Mouse (Mus musculus): ENCODE measurements around the gene Mtx2.

The Mtx2 gene

DNA sequence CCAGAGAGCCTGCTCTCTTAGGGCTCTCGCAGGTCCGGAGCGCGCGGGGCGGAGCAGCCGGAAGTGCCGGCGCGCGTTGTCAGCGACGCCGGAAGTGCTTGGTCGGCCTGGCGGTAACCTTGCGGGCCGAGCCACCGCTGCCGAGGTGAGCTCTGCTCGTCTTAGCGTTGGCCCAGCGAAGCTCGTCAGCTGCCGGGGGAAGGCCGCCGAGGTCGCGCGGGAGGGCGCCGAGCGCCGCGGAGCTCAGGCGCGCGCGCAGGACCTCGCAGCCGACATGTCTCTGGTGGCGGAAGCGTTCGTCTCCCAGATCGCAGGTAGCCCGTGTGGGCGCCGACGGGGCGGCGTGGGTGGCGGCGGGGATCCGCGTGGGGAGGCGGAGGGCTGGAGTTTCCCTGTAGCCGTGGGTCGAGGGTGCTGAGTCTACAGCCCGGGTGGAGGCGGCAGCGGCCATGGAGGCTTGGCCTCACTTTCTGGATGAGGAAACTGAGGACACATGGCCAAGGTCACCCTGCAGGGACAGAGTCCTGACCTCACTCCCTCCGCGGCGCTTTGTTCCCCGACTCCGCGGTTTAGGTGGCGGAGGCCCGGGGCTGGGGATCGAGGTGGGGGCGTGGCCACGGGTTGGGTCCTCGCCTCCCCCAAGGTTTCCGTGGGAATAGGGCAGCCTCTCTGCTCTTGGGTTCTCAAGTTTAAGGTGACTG, at the start of gene Mtx2:
Mtx2 (plus strand) TSS at position 74 of the 701 bp plus-strand sequence.
- CTCF ChIA-PET, result interaction anchor here in 2 of 4 experiments (0.5 to 1.4 kb wide), 2 partner anchors 110 to 325 kb away, joined by 3 read pairs; no protein-coding TSS in a partner anchor

DNA sequence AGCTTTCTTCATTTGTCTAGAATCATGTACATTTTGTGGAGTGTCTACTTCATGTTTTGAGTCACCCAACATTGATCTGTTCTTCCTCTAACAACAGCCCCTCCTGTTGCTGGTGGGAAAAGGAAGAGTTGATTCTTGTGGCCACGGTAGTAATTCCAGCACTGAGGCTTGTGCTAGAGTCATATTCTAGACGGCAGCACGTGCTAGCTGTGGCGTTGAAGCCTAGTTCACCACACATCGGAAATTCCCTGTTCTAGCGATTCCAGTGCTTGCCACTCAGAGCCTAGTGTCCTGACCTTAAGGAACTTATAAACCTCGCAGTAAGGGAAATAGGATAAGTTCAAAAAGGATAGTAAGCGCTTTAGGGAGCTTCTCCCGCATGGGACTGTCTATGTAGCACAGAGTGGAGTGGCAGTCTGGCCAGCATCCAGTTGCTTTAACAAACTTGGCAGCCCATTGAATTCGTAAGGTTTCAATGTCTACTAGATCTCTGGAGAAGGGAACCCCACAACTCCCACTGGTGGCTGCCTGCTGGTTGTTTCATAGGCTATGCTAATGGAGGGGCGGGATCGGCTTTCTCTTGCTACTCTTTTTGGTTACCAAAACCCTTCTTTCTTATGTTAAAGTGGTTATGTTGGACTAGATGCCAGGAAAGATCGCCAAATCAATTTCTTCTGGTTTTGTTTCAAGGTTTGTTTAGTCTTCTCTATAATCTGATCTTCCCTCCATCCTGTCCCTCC, 47.9 kb upstream of the Mtx2 start:
- CTCF ChIA-PET, result no interaction called here
- POLR2A ChIA-PET, result interaction anchor here in 1 of 4 experiments (1.0 kb wide), 1 partner anchor 14 kb away, joined by 3 read pairs; no protein-coding TSS in a partner anchor

More for the DNA sequence above, at the start of gene Mtx2:
- POLR2A ChIA-PET, result interaction anchor here in 2 of 4 experiments (0.6 to 1.7 kb wide), 7 partner anchors 9 to 72 kb away, joined by 3 to 7 read pairs (median 3); no protein-coding TSS in a partner anchor

DNA sequence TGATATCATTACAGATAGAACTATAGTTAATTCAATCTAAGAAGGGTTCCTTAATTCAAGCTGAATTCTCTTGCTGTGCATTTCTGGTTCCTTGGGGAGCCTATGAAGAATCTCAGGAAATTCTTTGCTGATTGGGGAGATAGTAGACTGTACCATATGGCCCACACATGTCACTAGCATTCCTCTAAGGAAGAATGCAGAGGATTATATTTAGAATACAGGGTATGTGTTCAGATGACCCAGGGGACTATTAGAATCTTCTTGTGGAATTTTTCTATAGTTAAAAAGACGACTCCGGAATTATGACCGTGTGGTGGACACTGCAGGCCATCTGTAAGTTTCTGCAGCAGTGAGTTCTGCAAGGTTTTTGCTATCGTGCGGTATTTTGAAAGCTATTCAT, 44.2 kb upstream of the Mtx2 start:
- POLR2A ChIA-PET, result no interaction called here
- CTCF ChIA-PET, result no interaction called here

DNA sequence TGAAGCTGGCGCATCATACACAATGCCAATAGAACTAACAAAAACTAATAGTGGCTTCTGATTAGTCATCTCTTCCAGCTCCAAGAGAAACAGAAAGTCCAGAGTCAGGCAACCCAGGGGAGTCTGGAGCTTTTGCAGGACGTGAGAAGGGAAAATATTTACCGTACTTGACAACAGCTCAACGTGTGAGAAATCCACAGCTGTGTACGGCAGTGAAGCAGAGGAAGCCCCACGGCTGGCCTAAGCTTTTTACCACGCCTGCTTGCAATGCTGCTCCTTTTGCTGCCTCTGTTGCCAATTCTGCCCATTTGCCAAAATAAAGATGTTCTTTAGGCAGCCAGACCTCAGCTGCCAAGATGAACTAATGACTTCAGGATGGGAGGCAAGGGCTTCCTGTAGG, 30.1 kb upstream of the Mtx2 start:
- ChIA-PET CTCF (interaction anchor here in 1 of 4 experiments (0.5 kb wide), 1 partner anchor 355 kb away, joined by 3 read pairs; no protein-coding TSS in a partner anchor), POLR2A (interaction anchor here in 1 of 4 experiments (0.7 kb wide), 1 partner anchor 150 kb away, joined by 3 read pairs; no protein-coding TSS in a partner anchor)

DNA sequence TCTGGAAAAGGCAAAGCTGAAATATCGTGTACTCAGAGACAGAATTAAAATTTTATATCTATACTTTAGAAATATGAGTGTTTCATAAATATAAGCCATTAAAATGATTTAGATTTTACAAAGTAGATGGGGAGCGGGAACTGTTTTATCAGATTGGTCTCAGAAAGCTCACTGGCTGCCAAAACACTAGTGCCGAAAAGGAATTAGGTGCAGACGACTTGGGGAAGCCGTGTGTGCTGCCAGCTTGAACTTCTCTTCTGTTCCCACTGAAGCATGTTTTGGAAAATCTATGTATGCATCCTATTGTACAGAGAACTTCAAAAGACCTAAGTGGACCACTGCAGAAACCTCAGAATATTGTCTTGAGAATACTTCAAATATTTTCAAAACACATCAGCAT, 17.2 kb upstream of the Mtx2 start:
- ChIA-PET POLR2A (interaction anchor here in 2 of 4 experiments (0.7 to 1.1 kb wide), 2 partner anchors 15 to 409 kb away, joined by 3 to 4 read pairs; no protein-coding TSS in a partner anchor), CTCF (no interaction called here)

DNA sequence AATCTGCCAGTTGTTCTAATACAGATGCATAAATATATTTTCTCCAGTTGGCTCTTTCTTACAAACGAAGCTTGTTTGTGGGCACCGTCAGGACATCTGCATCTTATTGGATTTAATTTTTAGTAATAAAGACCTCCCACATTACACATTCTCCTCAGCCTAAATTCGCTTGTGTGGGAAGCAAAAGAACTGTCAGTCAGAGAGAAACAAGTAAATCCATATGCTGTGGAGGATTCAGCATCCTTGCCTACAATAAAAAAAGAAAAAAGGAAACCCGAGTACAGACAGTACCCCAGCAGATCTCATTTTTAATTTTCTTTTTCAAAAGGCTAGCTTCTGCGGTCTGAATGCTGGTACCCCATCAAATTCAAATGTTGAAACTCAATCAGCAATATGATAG, 2.9 kb upstream of the Mtx2 start:
- POLR2A ChIA-PET, result interaction anchor here in 1 of 4 experiments (1.6 kb wide), 1 partner anchor 14 kb away, joined by 4 read pairs; no protein-coding TSS in a partner anchor
- CTCF ChIA-PET, result no interaction called here

DNA sequence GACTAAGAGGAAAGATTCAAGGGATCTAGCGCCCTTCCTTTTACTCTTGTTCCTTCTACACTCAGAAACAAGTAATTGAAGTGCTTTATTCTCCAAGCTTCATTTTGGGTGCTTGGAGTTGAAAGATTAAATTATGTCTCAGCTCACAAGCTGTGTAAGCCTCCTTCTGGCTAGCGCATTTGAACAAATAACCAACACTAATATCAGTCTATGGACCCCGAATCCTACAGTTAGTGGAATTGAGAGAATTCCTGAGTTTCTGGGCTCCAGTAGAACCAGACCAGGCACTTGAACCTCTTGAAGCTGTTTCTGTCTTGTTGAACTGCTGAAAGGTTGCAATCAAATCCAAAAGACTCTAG, 253 bp upstream of the Mtx2 start:
- CTCF ChIA-PET, result interaction anchor here in 2 of 4 experiments (0.5 to 1.4 kb wide), 2 partner anchors 110 to 326 kb away, joined by 3 read pairs; no protein-coding TSS in a partner anchor
- POLR2A ChIA-PET, result interaction anchor here in 2 of 4 experiments (1.1 to 1.7 kb wide), 3 partner anchors 10 to 37 kb away, joined by 3 to 4 read pairs (median 4); no protein-coding TSS in a partner anchor

DNA sequence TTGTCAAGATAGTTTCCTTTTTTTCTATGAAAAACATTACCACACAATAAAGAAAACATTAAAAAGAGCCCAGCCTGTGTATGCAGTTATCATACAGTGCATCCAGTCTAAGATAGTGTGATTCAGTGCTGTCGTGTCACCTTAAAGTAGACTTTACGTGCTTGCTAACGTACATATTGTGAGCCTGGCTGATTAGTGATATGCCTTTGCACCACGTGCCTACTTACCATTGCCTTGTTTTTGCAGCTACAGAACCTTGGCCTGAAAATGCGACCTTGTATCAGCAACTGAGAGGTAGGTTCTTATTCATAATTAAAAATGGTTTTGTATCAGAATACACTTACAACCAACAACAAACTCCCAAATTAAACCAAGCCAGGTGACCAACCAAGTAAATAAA, 21.4 kb downstream of the Mtx2 start:
- CTCF ChIA-PET, result no interaction called here
- POLR2A ChIA-PET, result no interaction called here

DNA sequence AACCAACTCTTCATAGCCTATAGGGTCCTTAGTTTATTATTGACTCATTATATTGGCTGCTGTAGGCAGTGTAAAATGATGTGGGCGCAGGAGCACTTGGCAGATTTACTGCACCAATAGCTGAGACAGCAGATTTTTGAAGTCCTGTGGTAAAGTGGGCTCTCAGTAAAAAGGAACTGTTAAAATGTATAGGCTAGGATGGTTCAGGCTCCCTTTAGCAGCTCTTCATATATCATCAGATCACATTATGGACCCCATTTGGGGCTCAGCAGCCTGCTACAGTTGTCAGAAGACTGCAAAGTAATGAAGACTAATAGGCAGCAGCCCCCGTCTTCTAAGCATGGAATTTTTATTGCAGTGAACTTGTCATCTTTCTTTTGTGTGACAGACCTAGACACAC, 21.9 kb downstream of the Mtx2 start:
- POLR2A ChIA-PET, result interaction anchor here in 1 of 4 experiments (0.7 kb wide), 1 partner anchor 65 kb away, joined by 3 read pairs; no protein-coding TSS in a partner anchor
- CTCF ChIA-PET, result no interaction called here

DNA sequence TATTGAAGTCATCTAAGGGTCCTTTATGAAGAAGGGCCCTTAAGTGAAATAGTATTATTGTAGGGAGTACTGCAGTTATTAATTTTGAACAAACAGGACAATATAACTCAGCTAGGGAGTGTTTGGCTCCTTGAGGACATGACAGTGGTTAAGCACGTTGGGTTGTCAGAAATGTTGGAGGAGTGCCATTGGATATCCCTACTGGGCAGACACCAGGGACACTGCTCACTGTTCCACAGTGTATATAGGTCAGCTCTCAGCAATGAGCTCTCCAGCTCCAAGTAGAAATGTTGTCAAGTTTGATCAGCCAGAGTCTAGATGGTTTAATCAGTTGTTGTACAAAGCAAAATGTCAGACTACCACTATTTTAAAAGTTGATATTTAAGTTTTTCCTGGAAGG, 24.4 kb downstream of the Mtx2 start:
- POLR2A ChIA-PET, result no interaction called here
- CTCF ChIA-PET, result no interaction called here

DNA sequence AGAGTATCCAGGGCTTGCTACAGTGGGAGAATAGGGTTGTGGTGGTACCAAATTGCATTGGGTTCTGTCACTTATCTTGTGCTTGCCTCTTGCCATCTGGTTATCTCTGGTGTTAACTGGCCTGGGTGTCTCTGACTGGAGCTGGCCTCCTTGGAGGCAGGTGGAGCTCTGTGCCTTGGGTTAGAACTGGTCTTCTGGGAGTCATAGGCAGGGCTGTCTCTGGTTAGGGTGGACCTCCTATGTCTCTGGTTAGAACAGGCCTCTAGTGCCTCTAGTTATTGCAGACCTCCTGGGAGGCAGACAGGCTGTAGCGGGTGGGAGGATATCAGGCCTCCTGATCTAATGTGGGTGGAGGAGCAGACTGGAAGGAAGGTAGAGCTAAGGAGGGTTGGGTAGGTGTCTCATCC, 36.5 kb downstream of the Mtx2 start:
- CTCF ChIA-PET, result no interaction called here
- POLR2A ChIA-PET, result interaction anchor here in 1 of 4 experiments (1.4 kb wide), 1 partner anchor 37 kb away, joined by 4 read pairs; the partner anchor contains the start of gene Mtx2

DNA sequence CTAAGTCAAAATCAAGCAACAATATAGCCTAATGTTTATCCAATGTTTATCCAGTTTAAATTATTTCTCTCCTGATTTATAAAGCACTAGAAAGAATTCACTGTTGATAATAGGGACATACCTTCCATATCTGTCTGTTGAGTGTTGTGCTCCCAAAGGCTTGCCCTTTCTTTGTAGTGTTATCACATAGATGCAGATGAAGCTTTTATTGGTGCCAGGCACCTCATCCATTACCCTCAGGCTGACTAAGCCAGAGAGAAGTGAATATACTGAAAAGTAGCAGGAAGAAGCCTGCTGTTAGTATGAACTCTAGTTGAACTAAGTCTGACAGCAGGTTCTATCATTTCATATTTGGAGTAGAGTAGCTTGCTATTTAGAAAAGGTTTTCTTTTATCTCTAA, 39.8 kb downstream of the Mtx2 start:
- POLR2A ChIA-PET, result interaction anchor here in 1 of 4 experiments (0.9 kb wide), 1 partner anchor 51 kb away, joined by 3 read pairs; no protein-coding TSS in a partner anchor
- CTCF ChIA-PET, result no interaction called here

DNA sequence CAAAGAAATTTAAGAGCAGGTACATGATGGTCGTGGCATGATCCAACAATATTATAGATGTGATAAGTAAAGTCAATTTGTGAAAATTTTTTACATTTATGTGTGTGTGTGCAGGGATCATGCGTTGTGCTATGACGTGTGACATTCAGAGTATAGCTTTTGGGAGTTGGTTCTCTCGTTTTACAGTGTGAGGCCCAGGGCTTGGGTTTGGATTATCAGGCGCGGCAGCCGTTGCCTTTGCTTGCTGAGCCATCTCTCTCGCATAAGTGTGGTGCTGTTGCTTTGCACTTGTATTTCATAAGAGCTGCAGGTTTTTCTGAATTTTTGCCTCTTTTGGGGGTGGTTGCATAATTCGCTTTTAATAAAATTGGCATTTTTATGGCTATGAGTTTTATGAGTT, 48.4 kb downstream of the Mtx2 start:
- POLR2A ChIA-PET, result no interaction called here
- CTCF ChIA-PET, result no interaction called here

DNA sequence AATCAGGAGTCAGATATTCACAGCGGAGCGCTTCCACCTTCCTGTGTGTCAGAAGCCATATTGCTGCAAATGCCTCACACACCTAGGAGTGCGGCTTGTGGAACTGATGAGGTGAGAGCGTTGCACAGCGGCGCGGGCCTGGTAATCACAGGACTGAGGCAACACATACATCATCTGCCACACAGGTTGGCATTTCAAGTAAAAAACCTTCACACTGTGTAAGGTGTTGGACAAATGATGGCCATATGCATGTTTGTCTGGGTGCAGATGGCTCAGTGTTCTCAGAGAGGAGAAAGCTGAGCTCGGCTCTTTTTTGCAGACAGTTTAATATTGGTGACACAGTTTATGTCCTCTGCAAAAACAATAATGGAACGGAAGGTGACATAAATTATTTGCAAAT, 58.8 kb downstream of the Mtx2 start:
- ChIA-PET POLR2A (no interaction called here), CTCF (interaction anchor here in 1 of 4 experiments (0.6 kb wide), 1 partner anchor 120 kb away, joined by 3 read pairs; no protein-coding TSS in a partner anchor)

DNA sequence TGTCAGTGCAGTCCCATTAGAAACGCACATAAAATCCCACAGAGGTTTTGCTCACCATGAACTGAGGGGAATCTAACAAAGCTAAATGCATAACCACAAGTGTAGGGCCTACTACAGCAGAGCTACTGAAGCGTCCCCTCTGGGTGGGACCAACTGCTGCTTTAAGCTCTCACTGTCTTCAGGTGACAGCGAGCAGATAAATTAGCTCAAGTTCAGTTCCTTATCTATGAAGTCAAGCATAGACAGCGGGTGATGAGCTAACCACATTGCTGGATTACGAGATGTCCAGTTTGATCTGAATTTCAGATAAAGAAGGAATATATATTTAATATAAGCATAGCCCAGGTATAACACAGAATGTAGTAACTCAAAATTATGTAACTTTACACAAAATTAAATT, 66.3 kb downstream of the Mtx2 start:
- ChIA-PET POLR2A (interaction anchor here in 1 of 4 experiments (1.3 kb wide), 1 partner anchor 10 kb away, joined by 3 read pairs; no protein-coding TSS in a partner anchor), CTCF (no interaction called here)

DNA sequence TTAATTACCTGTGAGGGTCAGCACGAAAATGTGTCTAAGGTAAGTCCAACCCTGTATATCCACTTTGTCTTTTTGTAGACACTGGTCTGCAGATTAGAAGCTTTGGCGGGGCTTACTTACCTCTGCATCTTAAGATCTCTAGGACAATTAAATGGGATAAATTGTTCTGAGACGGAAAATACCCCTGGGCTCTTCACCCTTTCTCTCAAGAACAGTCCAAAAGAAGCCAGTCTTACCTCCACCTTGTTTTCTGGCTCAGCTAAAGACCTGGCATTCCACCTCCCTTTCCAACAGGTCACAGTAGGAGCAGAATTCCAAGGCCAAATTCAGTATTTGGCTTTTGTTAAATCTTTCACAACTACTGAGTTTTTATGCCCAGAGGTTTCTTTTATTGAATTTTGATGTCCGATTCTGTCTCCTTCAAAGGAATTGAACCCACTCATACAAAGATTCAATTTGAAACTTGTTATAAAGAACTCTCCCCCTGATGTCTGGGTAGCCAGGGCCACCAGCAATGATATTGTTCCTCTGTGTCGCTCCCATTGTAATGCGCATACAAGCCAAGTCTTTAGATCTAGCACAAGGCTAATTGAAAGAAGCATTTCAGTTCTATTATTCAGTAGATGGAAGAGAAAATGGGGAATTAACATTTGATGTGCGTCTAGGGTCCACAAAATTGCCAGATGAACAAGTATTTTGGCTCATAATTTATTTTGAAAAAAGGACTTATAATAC, 67.4 kb downstream of the Mtx2 start:
- POLR2A ChIA-PET, result interaction anchor here in 2 of 4 experiments (0.6 to 1.3 kb wide), 3 partner anchors 9 to 258 kb away, joined by 3 read pairs; no protein-coding TSS in a partner anchor
- CTCF ChIA-PET, result no interaction called here

DNA sequence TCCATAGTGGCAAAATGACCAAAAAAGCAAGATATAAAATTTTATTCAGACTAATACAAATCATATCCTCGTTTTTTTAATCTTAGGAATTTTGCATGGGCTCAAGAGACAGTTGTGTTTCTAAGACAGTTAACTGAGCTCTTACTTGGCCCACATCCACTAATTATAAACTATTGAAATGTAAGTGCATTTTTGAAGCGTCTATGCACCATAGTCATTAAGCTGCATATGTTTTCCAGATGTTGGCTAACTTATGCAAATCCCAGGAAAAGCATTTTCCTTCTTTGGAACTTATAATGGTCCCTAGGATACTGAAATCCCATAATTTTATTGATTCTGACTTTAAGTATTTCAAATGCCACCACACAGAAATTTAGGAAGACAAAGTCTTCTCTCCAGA, 68.5 kb downstream of the Mtx2 start:
- CTCF ChIA-PET, result no interaction called here

DNA sequence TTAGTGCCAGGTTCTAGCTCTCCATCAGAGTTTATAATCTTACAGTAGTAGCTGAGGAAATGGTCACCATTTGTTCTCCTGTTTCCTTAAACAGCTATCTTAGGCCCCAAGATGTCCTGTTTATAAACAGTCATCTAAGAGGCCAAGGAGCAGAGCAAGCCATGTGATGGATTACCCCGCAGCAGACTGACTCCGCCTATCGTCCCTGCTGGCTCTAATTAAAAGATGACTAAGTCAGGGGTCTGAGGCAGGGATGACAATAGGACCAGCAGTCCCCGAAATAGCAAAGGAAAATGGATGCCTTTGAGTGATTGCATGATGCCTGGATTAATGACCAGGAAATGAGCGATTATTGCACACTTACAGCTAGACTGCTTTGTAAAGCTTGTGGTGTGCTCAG, 74.4 kb downstream of the Mtx2 start:
- ChIA-PET POLR2A (interaction anchor here in 2 of 4 experiments (0.6 to 1.3 kb wide), 3 partner anchors 13 to 434 kb away, joined by 3 to 5 read pairs (median 3); no protein-coding TSS in a partner anchor), CTCF (interaction anchor here in 1 of 4 experiments (0.5 kb wide), 1 partner anchor 155 kb away, joined by 10 read pairs; no protein-coding TSS in a partner anchor)

More for the DNA sequence above, 68.5 kb downstream of the Mtx2 start:
- POLR2A ChIA-PET, result no interaction called here

DNA sequence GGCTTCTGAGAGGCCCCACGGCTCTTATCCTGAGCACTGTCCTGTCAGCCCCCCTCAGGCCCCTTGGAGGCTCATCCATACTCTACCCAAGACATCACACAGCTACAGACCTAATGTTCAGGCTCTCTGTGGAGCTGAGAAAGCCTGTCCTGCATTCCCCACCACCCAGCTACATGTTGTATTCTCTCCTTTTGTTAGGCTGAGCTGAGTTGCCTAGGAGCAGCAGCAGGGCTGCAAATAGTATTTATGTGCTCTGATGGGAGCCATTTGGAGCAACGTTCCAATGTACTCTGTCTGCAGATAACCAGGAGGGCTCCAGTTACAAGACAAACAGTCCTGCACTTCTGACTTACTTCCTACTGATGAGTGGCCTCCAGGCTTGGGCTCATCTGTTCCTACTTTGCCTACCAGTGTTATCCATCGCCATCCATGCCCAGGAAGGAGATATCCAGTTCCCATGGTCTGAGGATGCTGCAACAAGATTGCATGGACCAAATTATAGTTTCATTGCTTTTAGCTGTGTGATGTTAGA, 76.2 kb downstream of the Mtx2 start:
- CTCF ChIA-PET, result interaction anchor here in 1 of 4 experiments (0.6 kb wide), 1 partner anchor 1559 kb away, joined by 3 read pairs; no protein-coding TSS in a partner anchor
- POLR2A ChIA-PET, result interaction anchor here in 1 of 4 experiments (1.3 kb wide), 1 partner anchor 9 kb away, joined by 3 read pairs; no protein-coding TSS in a partner anchor
